Mouse (Mus musculus) spleen, adult 10 weeks (tissue): ENCODE measurements around the gene Eml5. TPM values are rescaled to one million over a fixed set of nuclear protein-coding genes. Genes with fewer than 3 reads are reported as not detected.

Experiments
- polyA plus RNA-seq: library from polyadenylated mRNA; stranded (reverse); fragments of 350-450 nt; fragmentation: Illumina TruSeq; extraction: RNeasy Lipid Tissue Mini Kit (QIAGEN cat#74804); gene quantifications from one replicate; pipeline ENCODE4 v1.2.3, GENCODE M21; 2015; ENCODE audit warnings: low replicate concordance; ENCODE audit not compliant: insufficient read depth

Eml5 gene
- polyA plus RNA-seq = 19.9 TPM

GRCm38 (mm10) chr12:98900881-98901801 is at the start of gene Eml5:
Gene Eml5, minus strand, starts transcription at chr12:98901484.

DNA sequence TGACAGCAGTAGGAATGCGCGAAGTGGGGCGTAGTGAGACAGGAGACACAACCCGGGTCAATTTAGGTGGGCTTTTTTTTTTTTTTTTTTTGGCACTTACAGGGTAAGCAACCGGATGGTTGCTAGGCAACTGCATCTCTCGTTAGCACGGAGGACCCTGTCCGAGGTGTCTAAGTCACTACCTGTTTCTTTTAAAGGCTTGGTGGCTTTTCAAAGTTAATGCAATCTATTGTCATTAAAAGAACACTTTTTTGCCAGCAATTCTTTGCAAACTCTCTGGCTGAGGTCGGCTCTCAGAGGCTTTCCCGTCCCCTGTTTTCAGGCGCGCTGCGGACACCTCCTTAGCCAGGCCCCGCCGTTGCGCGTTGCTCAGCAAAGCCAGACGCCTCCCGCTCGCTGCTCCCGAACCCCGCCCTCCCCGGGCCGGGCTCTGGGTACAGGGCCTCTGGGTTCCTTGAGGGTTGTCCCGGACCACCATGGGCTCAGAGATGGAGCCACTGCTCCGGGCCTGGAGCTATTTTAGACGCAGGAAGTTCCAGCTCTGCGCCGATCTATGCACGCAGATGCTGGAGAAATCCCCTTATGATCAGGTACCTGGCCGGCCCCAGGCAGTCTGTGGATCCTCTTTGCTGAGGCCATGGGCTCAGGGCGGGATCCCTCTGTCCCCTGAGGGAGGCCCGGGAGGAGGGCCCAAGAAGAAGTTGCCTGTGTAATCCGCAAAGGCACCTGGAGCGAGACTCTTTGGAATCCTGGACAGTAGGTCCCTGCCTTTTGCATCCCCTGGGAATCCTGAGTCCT is 19.1 kb upstream of the Eml5 start, which contains the start of gene Ttc8:
Gene Ttc8, plus strand, starts transcription at position 381 of the 798 bp plus-strand sequence.

DNA sequence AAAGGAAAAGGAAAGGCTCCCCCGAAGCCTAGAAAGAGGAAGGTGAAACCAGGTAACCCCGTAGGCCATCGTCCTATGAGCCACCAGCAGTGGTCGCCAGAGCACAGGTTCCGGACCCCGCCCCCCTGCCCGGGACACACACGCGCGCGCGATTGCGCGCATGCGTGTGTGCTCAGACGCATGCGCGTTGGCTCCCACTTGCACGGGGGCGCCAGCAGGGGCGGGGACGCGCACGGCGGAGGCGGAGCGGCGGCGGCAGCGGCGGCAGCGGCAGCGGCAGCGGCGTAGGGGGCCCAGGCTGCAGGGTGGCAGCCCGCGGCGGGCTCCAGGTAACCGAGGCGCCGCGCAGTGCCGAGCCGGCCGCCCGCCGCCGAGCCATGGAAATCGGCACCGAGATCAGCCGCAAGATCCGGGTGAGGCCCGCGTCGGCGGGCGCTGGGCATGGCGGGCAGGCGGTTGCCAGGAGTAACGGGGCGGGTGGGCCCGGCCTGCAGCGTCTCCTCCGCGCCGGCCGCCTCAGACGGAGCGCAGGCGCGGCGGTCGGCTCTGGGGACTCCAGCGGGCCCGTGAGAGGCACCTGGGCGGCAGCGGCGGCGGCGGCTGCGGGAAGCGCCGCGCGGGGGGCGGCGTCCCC is 154.4 kb downstream of the Eml5 start, which contains the start of gene Zc3h14:
Gene Zc3h14, plus strand, starts transcription at position 219 of the 634 bp plus-strand sequence.

DNA sequence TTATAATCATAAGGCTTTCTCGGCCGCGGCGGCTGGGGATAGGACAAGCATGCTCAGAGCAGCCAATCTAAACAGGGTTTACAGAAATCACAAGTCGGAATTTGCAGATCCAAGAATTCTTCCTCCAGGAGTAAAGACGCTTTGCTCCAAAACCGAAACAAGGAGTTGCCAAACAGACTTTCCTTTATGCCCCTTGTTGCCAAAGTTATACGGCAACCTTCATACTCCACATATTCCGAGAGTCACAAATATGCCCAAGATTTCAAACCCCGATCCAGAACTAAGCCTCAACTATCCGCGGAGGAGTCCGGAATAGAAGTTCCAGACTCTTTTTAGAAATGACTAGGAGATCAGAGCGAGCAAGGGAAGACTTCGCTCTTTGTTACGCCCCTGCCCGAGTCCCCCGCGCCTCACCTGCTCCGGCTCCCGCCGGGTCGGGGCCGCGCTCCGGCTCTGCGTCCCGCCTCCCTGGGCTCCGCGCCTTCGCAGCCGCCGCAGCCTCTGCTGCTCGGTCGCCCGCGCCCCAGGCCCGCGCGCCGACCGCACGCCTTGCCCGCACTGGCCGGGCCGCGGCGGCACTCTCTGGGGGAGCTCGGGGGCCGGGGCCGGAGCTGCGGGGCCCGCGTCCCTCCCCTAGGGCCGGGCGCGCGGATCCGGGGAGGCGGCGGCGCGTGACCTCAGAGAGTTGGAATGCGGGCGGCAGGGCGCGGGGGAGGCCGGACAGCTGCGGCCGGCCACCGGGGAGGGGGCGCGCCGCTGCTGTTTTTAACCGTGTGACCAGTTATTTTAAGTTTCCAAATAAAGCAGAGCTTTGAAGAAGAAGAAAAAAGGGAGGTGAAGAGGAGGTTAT is 164.1 kb downstream of the Eml5 start, which contains the start of gene Ptpn21:
Gene Ptpn21, minus strand, starts transcription at position 455 of the 850 bp plus-strand sequence.

Other genes starting within 250 kb of the Eml5 start
- gene Ptpn21, start 164.1 kb downstream of the Eml5 start, polyA plus RNA-seq = 6.7 TPM
- gene Zc3h14, start 154.5 kb downstream of the Eml5 start, polyA plus RNA-seq = 92.2 TPM
- 8.3 TPM for gene Ttc8, start 19.1 kb upstream of the Eml5 start, polyA plus RNA-seq